Mouse (Mus musculus) limb, embryonic 11.5 days (tissue): ENCODE data around the gene Atp7b. TPM values are rescaled to one million over a fixed set of nuclear protein-coding genes. Genes with fewer than 3 reads are reported as not detected.

Experiments
- ATAC-seq: fragments of 200-750 bp; cut with Nextera tagmentation; 2 replicates; pipeline ENCODE4 v1.8.0; 2017; ENCODE audit warnings: low read depth; ENCODE audit not compliant: insufficient number of reproducible peaks, low FRiP score, low TSS enrichment
- DNase-seq: peaks from one replicate; pipeline ENCODE4 v3.0.0-alpha.2; 2015; ENCODE audit warnings: low spot score
- H3K27ac ChIP-seq: fragments of 300-500 bp; sonication (generic); replicated peaks from 2 replicates; pipeline ENCODE4 v1.5.1; 2014; ENCODE audit warnings: low read depth, mild to moderate bottlenecking, low read length
- H3K27me3 ChIP-seq: fragments of 300-500 bp; sonication (generic); 2 replicates; pipeline ENCODE4 v1.6.1; 2014; ENCODE audit warnings: mild to moderate bottlenecking, low read length, mixed read lengths; ENCODE audit not compliant: control insufficient read depth, insufficient read depth
- H3K36me3 ChIP-seq: fragments of 300-500 bp; sonication (generic); 2 replicates; pipeline ENCODE4 v1.6.1; 2014; ENCODE audit warnings: mild to moderate bottlenecking, low read length, moderate library complexity, mixed read lengths; ENCODE audit not compliant: control insufficient read depth, insufficient read depth
- H3K4me1 ChIP-seq: fragments of 300-500 bp; sonication (generic); 2 replicates; pipeline ENCODE4 v1.6.1; 2014; ENCODE audit warnings: low read length, mixed read lengths; ENCODE audit not compliant: control insufficient read depth, insufficient read depth
- H3K4me2 ChIP-seq: fragments of 300-500 bp; sonication (generic); 2 replicates; pipeline ENCODE4 v1.6.1; 2014; ENCODE audit warnings: low read depth, mild to moderate bottlenecking, moderate library complexity; ENCODE audit not compliant: severe bottlenecking
- H3K4me3 ChIP-seq: fragments of 300-500 bp; sonication (generic); 2 replicates; pipeline ENCODE4 v1.5.1; 2014; ENCODE audit warnings: low read depth, low read length
- H3K9ac ChIP-seq: fragments of 300-500 bp; sonication (generic); 2 replicates; pipeline ENCODE4 v1.6.1; 2014; ENCODE audit warnings: mild to moderate bottlenecking, low read length
- H3K9me3 ChIP-seq: fragments of 300-500 bp; sonication (generic); 2 replicates; pipeline ENCODE4 v1.6.1; 2016; ENCODE audit warnings: low read length; ENCODE audit not compliant: control insufficient read depth
- WGBS: fragments of 180-500 bp; shearing (Covaris S2); extraction: QIAGEN DNeasy Blood & Tissue Kit; methylation state at CpG from one replicate; pipeline ENCODE4 v1.1.7; 2014; 5-methylcytosine and 5-hydroxymethylcytosine counted together
- polyA plus RNA-seq: library from polyadenylated mRNA; unstranded; fragments of >200 nt; fragmentation: Nextera tagmentation; extraction: Ambion mirVana; gene quantifications from 2 replicates; pipeline ENCODE4 v1.2.1, GENCODE M21; 2014

Atp7b gene
- polyA plus RNA-seq, 1 experiment from 2014 or later, result 0.93 TPM

- H3K4me2 ChIP-seq, result no peak overlapping the region
- no peaks in the 10 kb centered on the region for H3K36me3 ChIP-seq
- no peak overlapping the region for H3K9ac ChIP-seq
- H3K27me3 ChIP-seq, result no peaks in the 10 kb centered on the region
- no peaks in the 10 kb centered on the region for H3K9me3 ChIP-seq
- no peak overlapping the region for H3K4me3 ChIP-seq
- no peaks in the 10 kb centered on the region for H3K4me1 ChIP-seq
- DNase-seq, result no peak
- no peak overlapping the region for H3K27ac ChIP-seq
- ATAC-seq, result no peak
- WGBS, result 67% methylated on average over 24 of the region's 24 CpGs
Measured at GRCm38 (mm10) chr8:22013034-22013707, 46.9 kb downstream of the Atp7b start.

- Histone ChIP-seq H3K27me3 (no peaks in the 10 kb centered on the region), H3K4me3 (no peak overlapping the region), H3K4me2 (no peak overlapping the region), H3K4me1 (no peaks in the 10 kb centered on the region), H3K9me3 (no peaks in the 10 kb centered on the region), H3K27ac (no peak overlapping the region), H3K9ac (no peak overlapping the region), H3K36me3 (no peaks in the 10 kb centered on the region)
- DNase-seq, result no peak
- 57% methylated on average over 3 of the region's 3 CpGs for WGBS
- ATAC-seq, result no peak
Measured at GRCm38 (mm10) chr8:22009403-22009802, 50.7 kb downstream of the Atp7b start.

GRCm38 (mm10) chr8:22006423-22006822, 53.7 kb downstream of the Atp7b start:
- no peaks in the 10 kb centered on the region for H3K27me3 ChIP-seq
- WGBS, result 83% methylated on average over 6 of the region's 6 CpGs
- no peak for ATAC-seq

GRCm38 (mm10) chr8:22004750-22005522, 55.2 kb downstream of the Atp7b start:
- WGBS, result 83% methylated on average over 14 of the region's 14 CpGs
- no peaks in the 10 kb centered on the region for H3K4me1 ChIP-seq
- H3K4me2 ChIP-seq, result no peak overlapping the region
- H3K27me3 ChIP-seq, result no peaks in the 10 kb centered on the region
- H3K4me3 ChIP-seq, result no peak overlapping the region
- H3K9me3 ChIP-seq, result no peaks in the 10 kb centered on the region
- no peaks in the 10 kb centered on the region for H3K36me3 ChIP-seq
- H3K27ac ChIP-seq, result no peak overlapping the region
- DNase-seq, result no peak
- ATAC-seq, result no peak
- H3K9ac ChIP-seq, result no peak overlapping the region

More at GRCm38 (mm10) chr8:22006423-22006822, 53.7 kb downstream of the Atp7b start:
- Histone ChIP-seq H3K36me3 (no peaks in the 10 kb centered on the region), H3K27ac (no peak overlapping the region), H3K9ac (no peak overlapping the region), H3K4me2 (no peak overlapping the region), H3K9me3 (no peaks in the 10 kb centered on the region), H3K4me1 (no peaks in the 10 kb centered on the region), H3K4me3 (no peak overlapping the region)
- DNase-seq, result no peak

- WGBS, result 47% methylated on average over 3 of the region's 3 CpGs
- no peaks in the 10 kb centered on the region for H3K9me3 ChIP-seq
- no peak overlapping the region for H3K4me3 ChIP-seq
- ATAC-seq, result no peak
- no peaks in the 10 kb centered on the region for H3K4me1 ChIP-seq
- H3K27me3 ChIP-seq, result no peaks in the 10 kb centered on the region
- 0 out of 2 replicates have a peak, but pooled peaks cover 2% of the 10 kb centered on the region for H3K36me3 ChIP-seq
- no peak overlapping the region for H3K9ac ChIP-seq
- H3K4me2 ChIP-seq, result no peak overlapping the region
- no peak overlapping the region for H3K27ac ChIP-seq
- peak; percentile 42 for DNase-seq
Measured at GRCm38 (mm10) chr8:21995181-21995580, 64.9 kb downstream of the Atp7b start.

- no peaks in the 10 kb centered on the region for H3K27me3 ChIP-seq
- peak; percentile 49 for DNase-seq
- H3K4me3 ChIP-seq, result no peak overlapping the region
- H3K4me1 ChIP-seq, result no peaks in the 10 kb centered on the region
- no peak overlapping the region for H3K9ac ChIP-seq
- no peaks in the 10 kb centered on the region for H3K36me3 ChIP-seq
- ATAC-seq, result no peak; the same call in 1 of the 2 replicates
- no peaks in the 10 kb centered on the region for H3K9me3 ChIP-seq
- no peak overlapping the region for H3K27ac ChIP-seq
- H3K4me2 ChIP-seq, result no peak overlapping the region
- 29% methylated on average over 6 of the region's 6 CpGs for WGBS
Measured at GRCm38 (mm10) chr8:21992184-21992583, 67.9 kb downstream of the Atp7b start.

GRCm38 (mm10) chr8:21981664-21982337, 78.3 kb downstream of the Atp7b start:
- 65% methylated on average over 8 of the region's 8 CpGs for WGBS
- ATAC-seq (no peak), DNase-seq (no peak)
- no peaks in the 10 kb centered on the region for H3K27me3 ChIP-seq
- no peaks in the 10 kb centered on the region for H3K36me3 ChIP-seq
- no peak overlapping the region for H3K27ac ChIP-seq
- no peaks in the 10 kb centered on the region for H3K9me3 ChIP-seq
- no peak overlapping the region for H3K4me2 ChIP-seq
- no peak overlapping the region for H3K4me3 ChIP-seq
- no peaks in the 10 kb centered on the region for H3K4me1 ChIP-seq
- no peak overlapping the region for H3K9ac ChIP-seq

- WGBS, result 73% methylated on average over 4 of the region's 4 CpGs
- Histone ChIP-seq H3K4me2 (no peak overlapping the region), H3K36me3 (no peaks in the 10 kb centered on the region), H3K27ac (no peak overlapping the region), H3K4me1 (no peaks in the 10 kb centered on the region), H3K9ac (no peak overlapping the region), H3K9me3 (no peaks in the 10 kb centered on the region), H3K4me3 (no peak overlapping the region), H3K27me3 (no peaks in the 10 kb centered on the region)
- ATAC-seq, result no peak
- DNase-seq, result no peak
Measured at GRCm38 (mm10) chr8:21978193-21978592, 81.9 kb downstream of the Atp7b start.
